Mouse (Mus musculus) embryonic facial prominence, embryonic 12.5 days (tissue): ENCODE data around the gene Fam24b. TPM values are rescaled to one million over a fixed set of nuclear protein-coding genes. Genes with fewer than 3 reads are reported as not detected.

ENCODE experiments used
- ATAC-seq: fragments of 200-750 bp; cut with Nextera tagmentation; 2 replicates; pipeline ENCODE4 v1.8.0; 2017; ENCODE audit not compliant: insufficient number of reproducible peaks, insufficient read depth, low FRiP score, low TSS enrichment
- H3K27ac ChIP-seq: fragments of 300-500 bp; sonication (generic); 2 replicates; pipeline ENCODE4 v1.5.1; 2016; ENCODE audit warnings: mild to moderate bottlenecking
- H3K27me3 ChIP-seq: fragments of 300-500 bp; sonication (generic); 2 replicates; pipeline ENCODE4 v1.6.1; 2016; ENCODE audit warnings: mild to moderate bottlenecking, moderate library complexity
- H3K36me3 ChIP-seq: fragments of 300-500 bp; sonication (generic); 2 replicates; pipeline ENCODE4 v1.6.1; 2016; ENCODE audit warnings: mild to moderate bottlenecking
- H3K4me1 ChIP-seq: fragments of 300-500 bp; sonication (generic); 2 replicates; pipeline ENCODE4 v1.6.1; 2016
- H3K4me2 ChIP-seq: fragments of 300-500 bp; sonication (generic); replicated peaks from 2 replicates; pipeline ENCODE4 v1.6.1; 2016; ENCODE audit warnings: mild to moderate bottlenecking, moderate library complexity
- H3K4me3 ChIP-seq: fragments of 300-500 bp; sonication (generic); 2 replicates; pipeline ENCODE4 v1.5.1; 2016; ENCODE audit warnings: mild to moderate bottlenecking
- H3K9ac ChIP-seq: fragments of 300-500 bp; sonication (generic); 2 replicates; pipeline ENCODE4 v1.6.1; 2016; ENCODE audit warnings: mild to moderate bottlenecking, moderate library complexity
- H3K9me3 ChIP-seq: fragments of 300-500 bp; sonication (generic); 2 replicates; pipeline ENCODE4 v1.6.1; 2016; ENCODE audit warnings: mild to moderate bottlenecking, moderate library complexity
- WGBS: fragments of 180-500 bp; shearing (Covaris S2); methylation state at CpG from one replicate; pipeline ENCODE4 v1.1.7; 2016; 5-methylcytosine and 5-hydroxymethylcytosine counted together
- polyA plus RNA-seq: library from polyadenylated mRNA; unstranded; fragments of >200 nt; fragmentation: Nextera tagmentation; extraction: Ambion mirVana; gene quantifications from 2 replicates; pipeline ENCODE4 v1.2.1, GENCODE M21; 2016

Fam24b gene
- polyA plus RNA-seq, 1 experiment from 2014 or later: not detected

- H3K27me3 ChIP-seq: no peaks in the 10 kb centered on the region
- no peak within 1 kb of the TSS for H3K4me3 ChIP-seq
- H3K27ac ChIP-seq: no peak within 1 kb of the TSS
- H3K9ac ChIP-seq: no peak within 1 kb of the TSS
- H3K9me3 ChIP-seq: no peaks in the 10 kb centered on the region
- no peak for ATAC-seq
- 56% methylated on average over 1 of the region's 1 CpGs for WGBS
- H3K4me1 ChIP-seq: no peaks in the 10 kb centered on the region
- H3K4me2 ChIP-seq: no peak within 1 kb of the TSS
- H3K36me3 ChIP-seq: 0 out of 2 replicates have a peak, but pooled peaks cover 4% of the 10 kb centered on the region
These were observed 4.2 kb upstream of the Fam24b start, which contains the start of gene Fam24a for GRCm38 (mm10) chr7:131333564-131333963. Fam24a (plus strand) TSS chr7:131333864.

DNA sequence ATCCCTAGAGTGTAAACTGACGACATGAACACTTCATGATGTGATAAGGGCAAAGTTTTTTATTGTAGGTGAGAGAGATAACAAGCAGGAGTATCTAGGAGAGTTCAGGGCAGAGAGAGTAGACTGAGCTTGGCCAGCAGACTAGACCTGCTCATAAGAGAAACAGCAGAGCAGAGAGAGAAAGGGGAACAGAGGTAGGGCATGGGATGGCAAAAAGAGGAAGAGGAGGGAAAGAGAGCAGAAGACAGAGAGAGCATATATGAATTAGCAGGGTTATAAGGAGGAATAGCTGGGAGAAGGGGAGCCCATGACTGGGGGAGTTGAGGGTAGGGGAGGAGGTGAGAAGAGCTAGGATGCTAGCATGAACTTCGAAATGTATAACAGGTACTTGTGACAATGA is 2.4 kb upstream of the Fam24b start:
- no peaks in the 10 kb centered on the region for H3K4me1 ChIP-seq
- ATAC-seq: no peak

DNA sequence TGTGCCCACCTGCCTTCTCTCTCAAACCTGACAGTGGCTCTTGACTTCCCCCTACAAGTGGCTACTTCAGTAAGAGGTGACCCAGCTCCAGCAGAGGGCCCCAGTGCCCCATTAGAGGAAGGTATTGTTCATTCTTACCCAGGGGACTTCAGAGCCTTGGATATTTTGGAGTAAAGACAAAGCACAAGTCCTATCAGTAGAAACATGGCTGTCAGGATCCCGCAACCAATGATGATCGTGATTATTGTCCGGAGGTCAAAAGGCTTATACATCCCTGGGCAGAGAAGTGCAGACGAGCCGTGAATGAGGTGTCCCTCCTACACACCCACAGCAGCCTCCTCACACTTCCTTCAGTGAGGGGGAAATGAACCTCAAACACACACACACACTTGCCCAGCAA is 2.3 kb downstream of the Fam24b start:
- Histone ChIP-seq H3K9me3 (no peaks in the 10 kb centered on the region), H3K9ac (no peak overlapping the region), H3K27ac (no peak overlapping the region), H3K4me3 (no peak overlapping the region), H3K27me3 (no peaks in the 10 kb centered on the region), H3K4me2 (no peak overlapping the region), H3K4me1 (no peaks in the 10 kb centered on the region), H3K36me3 (no peaks in the 10 kb centered on the region)
- WGBS: 86% methylated on average over 5 of the region's 5 CpGs
- no peak for ATAC-seq

More for the DNA sequence above, 2.4 kb upstream of the Fam24b start:
- Histone ChIP-seq H3K9ac (no peak overlapping the region), H3K27ac (no peak overlapping the region), H3K27me3 (no peaks in the 10 kb centered on the region), H3K36me3 (no peaks in the 10 kb centered on the region), H3K4me2 (no peak overlapping the region), H3K9me3 (no peaks in the 10 kb centered on the region), H3K4me3 (no peak overlapping the region)
- 72% methylated on average over 2 of the region's 2 CpGs for WGBS

- no peaks in the 10 kb centered on the region for H3K36me3 ChIP-seq
- no peak for ATAC-seq
- 72% methylated on average over 2 of the region's 2 CpGs for WGBS
- no peaks in the 10 kb centered on the region for H3K27me3 ChIP-seq
- H3K4me2 ChIP-seq: no peak within 1 kb of the TSS
- H3K9ac ChIP-seq: no peak within 1 kb of the TSS
- H3K9me3 ChIP-seq: no peaks in the 10 kb centered on the region
- no peaks in the 10 kb centered on the region for H3K4me1 ChIP-seq
- no peak within 1 kb of the TSS for H3K27ac ChIP-seq
- H3K4me3 ChIP-seq: no peak within 1 kb of the TSS
These were observed 7.1 kb downstream of the Fam24b start, which contains the start of gene Cuzd1 for GRCm38 (mm10) chr7:131322192-131322591. Cuzd1 (minus strand) TSS chr7:131322292.

GRCm38 (mm10) chr7:131318340-131318739 is 11.0 kb downstream of the Fam24b start:
- H3K27ac ChIP-seq: no peak overlapping the region
- ATAC-seq: no peak
- no peaks in the 10 kb centered on the region for H3K36me3 ChIP-seq
- H3K4me3 ChIP-seq: no peak overlapping the region
- no peak overlapping the region for H3K4me2 ChIP-seq
- H3K9ac ChIP-seq: no peak overlapping the region
- WGBS: 69% methylated on average over 5 of the region's 7 CpGs
- no peaks in the 10 kb centered on the region for H3K4me1 ChIP-seq
- no peaks in the 10 kb centered on the region for H3K9me3 ChIP-seq
- no peaks in the 10 kb centered on the region for H3K27me3 ChIP-seq

- no peak for ATAC-seq
- 66% methylated on average over 12 of the region's 12 CpGs for WGBS
- Histone ChIP-seq H3K9ac (no peak overlapping the region), H3K27me3 (no peaks in the 10 kb centered on the region), H3K4me1 (no peaks in the 10 kb centered on the region), H3K27ac (no peak overlapping the region), H3K36me3 (no peaks in the 10 kb centered on the region), H3K4me3 (no peak overlapping the region), H3K4me2 (no peak overlapping the region), H3K9me3 (no peaks in the 10 kb centered on the region)
These were observed 11.7 kb downstream of the Fam24b start for GRCm38 (mm10) chr7:131317587-131317986.

DNA sequence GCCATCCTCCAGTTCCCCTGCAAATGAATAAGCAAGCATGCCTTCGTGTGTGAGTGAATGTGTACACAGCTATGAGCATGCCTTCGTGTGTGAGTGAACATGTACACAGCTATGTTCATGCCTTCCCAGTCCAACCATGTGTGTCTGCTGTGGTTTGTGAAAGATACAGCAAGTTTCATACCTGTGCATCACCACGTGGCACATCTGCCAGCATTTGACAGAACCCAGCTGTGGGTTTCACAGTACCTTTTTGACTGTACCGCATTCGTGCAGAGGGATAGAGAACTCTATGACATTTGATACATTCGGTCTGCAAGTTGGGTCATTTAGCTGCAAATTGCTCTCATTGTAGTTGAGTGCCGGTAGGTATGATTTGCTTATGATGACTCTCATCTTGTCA is 14.8 kb downstream of the Fam24b start:
- WGBS: 68% methylated on average over 7 of the region's 7 CpGs
- H3K4me2 ChIP-seq: no peak overlapping the region

GRCm38 (mm10) chr7:131306733-131307132 is 22.6 kb downstream of the Fam24b start:
- H3K36me3 ChIP-seq: no peaks in the 10 kb centered on the region
- no peaks in the 10 kb centered on the region for H3K4me1 ChIP-seq
- no peak overlapping the region for H3K27ac ChIP-seq
- H3K9me3 ChIP-seq: no peaks in the 10 kb centered on the region
- 73% methylated on average over 5 of the region's 5 CpGs for WGBS
- no peaks in the 10 kb centered on the region for H3K27me3 ChIP-seq
- no peak for ATAC-seq
- H3K4me3 ChIP-seq: no peak overlapping the region
- no peak overlapping the region for H3K9ac ChIP-seq
- no peak overlapping the region for H3K4me2 ChIP-seq

More for the DNA sequence above, 14.8 kb downstream of the Fam24b start:
- no peaks in the 10 kb centered on the region for H3K36me3 ChIP-seq
- H3K9ac ChIP-seq: no peak overlapping the region
- H3K27me3 ChIP-seq: no peaks in the 10 kb centered on the region
- no peak overlapping the region for H3K4me3 ChIP-seq
- H3K9me3 ChIP-seq: no peaks in the 10 kb centered on the region
- H3K4me1 ChIP-seq: no peaks in the 10 kb centered on the region
- H3K27ac ChIP-seq: no peak overlapping the region
- ATAC-seq: no peak

DNA sequence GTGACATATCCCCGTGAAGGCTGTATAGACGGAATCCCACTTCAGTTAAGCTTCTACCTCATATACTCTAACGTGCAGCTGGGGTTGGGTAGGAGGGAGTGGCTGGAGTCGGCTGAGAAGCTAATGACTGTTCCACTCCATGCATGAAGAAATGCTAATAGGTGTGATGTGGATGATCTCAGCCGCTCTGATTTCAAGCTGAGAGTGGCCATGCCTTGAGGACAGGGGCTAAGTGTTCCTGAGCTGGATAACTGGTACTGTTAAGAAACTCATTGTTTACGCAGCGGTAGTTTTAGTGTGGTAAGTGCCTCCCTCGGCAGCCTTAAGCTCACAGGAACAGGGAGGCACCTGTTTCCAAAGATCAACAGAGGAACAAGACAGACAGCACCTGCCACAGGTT is 26.0 kb downstream of the Fam24b start:
- no peak overlapping the region for H3K4me3 ChIP-seq
- H3K27me3 ChIP-seq: no peaks in the 10 kb centered on the region
- no peak overlapping the region for H3K9ac ChIP-seq
- no peaks in the 10 kb centered on the region for H3K4me1 ChIP-seq
- ATAC-seq: no peak
- H3K4me2 ChIP-seq: no peak overlapping the region
- no peaks in the 10 kb centered on the region for H3K36me3 ChIP-seq
- no peak overlapping the region for H3K27ac ChIP-seq
- 77% methylated on average over 8 of the region's 8 CpGs for WGBS
- no peaks in the 10 kb centered on the region for H3K9me3 ChIP-seq

DNA sequence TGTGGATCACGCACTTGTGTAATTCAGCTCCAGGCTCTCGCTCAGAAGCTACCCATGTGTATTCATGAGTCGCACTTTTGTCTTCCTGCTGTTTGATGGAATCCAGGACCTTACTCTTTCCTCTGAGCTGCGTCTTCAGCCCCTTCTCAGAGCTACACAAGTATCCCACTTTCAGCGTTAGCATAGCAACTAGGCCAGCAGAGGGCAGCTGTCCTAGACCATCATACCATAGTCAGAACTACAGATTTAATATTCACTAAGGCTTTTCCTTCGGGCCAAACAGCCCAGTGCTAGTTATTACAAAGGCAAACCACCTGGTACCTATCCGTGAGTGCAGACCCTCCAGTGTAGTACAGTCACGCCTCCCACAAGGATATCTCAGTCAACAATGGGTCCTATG is 32.2 kb downstream of the Fam24b start:
- ATAC-seq: no peak
- no peak overlapping the region for H3K4me3 ChIP-seq
- no peaks in the 10 kb centered on the region for H3K4me1 ChIP-seq
- no peaks in the 10 kb centered on the region for H3K9me3 ChIP-seq
- H3K27ac ChIP-seq: no peak overlapping the region
- no peak overlapping the region for H3K4me2 ChIP-seq
- H3K36me3 ChIP-seq: no peaks in the 10 kb centered on the region
- 74% methylated on average over 8 of the region's 8 CpGs for WGBS
- H3K9ac ChIP-seq: no peak overlapping the region
- no peaks in the 10 kb centered on the region for H3K27me3 ChIP-seq

Other genes with a start within 250 kb of the Fam24b start
- gene 4933402N03Rik, start 183.2 kb downstream of the Fam24b start, polyA plus RNA-seq: not detected in 2 replicates
- not detected in 2 replicates for gene 5430419D17Rik, start 155.1 kb downstream of the Fam24b start, polyA plus RNA-seq
- gene Cuzd1, start 7.2 kb downstream of the Fam24b start, polyA plus RNA-seq: not detected in 2 replicates
- gene Fam24a, start 4.3 kb upstream of the Fam24b start, polyA plus RNA-seq: not detected in 2 replicates
- 21.0 and 23.4 TPM in 2 replicates for gene 2310057M21Rik, start 33.2 kb upstream of the Fam24b start, polyA plus RNA-seq
- gene Pstk, start 41.6 kb upstream of the Fam24b start, polyA plus RNA-seq: 77.0 and 82.0 TPM in 2 replicates
- gene Ikzf5, start 81.0 kb upstream of the Fam24b start, polyA plus RNA-seq: 16.1 and 16.3 TPM in 2 replicates
- 98.8 and 116 TPM in 2 replicates for gene Acadsb, start 81.1 kb upstream of the Fam24b start, polyA plus RNA-seq
- gene Hmx3, start 213.4 kb upstream of the Fam24b start, polyA plus RNA-seq: 0.22 and 0.31 TPM in 2 replicates
- 0.38 and 0.41 TPM in 2 replicates for gene Hmx2, start 219.3 kb upstream of the Fam24b start, polyA plus RNA-seq
- 239 and 243 TPM in 2 replicates for gene Bub3, start 230.7 kb upstream of the Fam24b start, polyA plus RNA-seq